ENCODE assay signal across 19 mouse cellular contexts in the genomic region with DNA sequence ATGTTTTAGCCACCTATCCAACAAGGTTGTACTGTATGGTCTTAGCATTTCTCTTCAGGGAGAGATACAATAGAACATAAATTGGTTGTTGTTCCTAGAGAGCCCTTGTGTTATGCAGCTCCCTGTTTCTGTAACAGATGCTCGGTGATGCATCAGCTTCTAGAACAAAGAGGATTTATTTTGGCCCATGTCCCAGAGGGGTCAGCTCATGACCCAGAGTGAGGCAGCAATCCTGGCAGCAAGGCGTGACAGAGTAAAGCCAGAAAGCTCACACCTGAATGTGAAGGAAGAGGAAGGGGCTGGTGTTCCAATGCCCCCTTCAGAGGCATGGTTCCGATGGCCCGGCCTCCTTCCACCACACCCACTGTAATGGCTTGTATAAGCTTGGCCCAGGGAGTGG.
DNase-seq lines count a peak whose midpoint lies in the region; ATAC-seq and TF ChIP-seq lines count a peak whose summit lies in the region.
"Had no signal": no experiment of that assay in that cellular context is flagged by ENCODE, and none has a peak within 500 bp of the region (broad histone marks: within the 10 kb centered on the region; RNA-seq: fewer than 3 reads in every experiment).

No protein-coding gene starts in this region.

- no peak overlapping the region for H3K9ac ChIP-seq in heart, embryonic 16.5 days (ENCODE audit: low read length)
- no peak overlapping the region for H3K9ac ChIP-seq in lung, embryonic 14.5 days
- H3K9ac ChIP-seq in lung, postnatal 0 days (replicated peaks; ENCODE audit: low read depth), result no peak overlapping the region
- H3K9ac ChIP-seq: embryonic facial prominence, embryonic 13.5 days; hindbrain, embryonic 14.5 days; limb, embryonic 15.5 days; midbrain, embryonic 13.5 days; neural tube, embryonic 13.5 days had no signal

- no peak for TF ChIP-seq CTCF in lung, embryonic 14.5 days (IDR thresholded peaks at IDR 0.05; ENCODE audit: low read depth)
- no peak for TF ChIP-seq CTCF in lung, postnatal 0 days (IDR thresholded peaks at IDR 0.05)

- no peak for TF ChIP-seq EP300 in lung, postnatal 0 days (IDR thresholded peaks at IDR 0.05)

- ATAC-seq in heart, embryonic 16.5 days (replicated peaks; ENCODE audit: extremely low read depth, insufficient read depth, low FRiP score), result peak; percentile 37; the same call in 1 of the 2 replicates
- no peak for ATAC-seq in lung, embryonic 14.5 days (ENCODE audit: insufficient read depth)
- no peak for ATAC-seq in lung, postnatal 0 days
- ATAC-seq: forebrain, embryonic 14.5 days; midbrain, embryonic 13.5 days; Patski had no signal

- intact Hi-C loops in heart, postnatal 14 days (cut with DNase I), result no loop called here

- no peaks in the 10 kb centered on the region for H3K36me3 ChIP-seq in heart, embryonic 16.5 days (ENCODE audit: control insufficient read depth, insufficient read depth)
- H3K36me3 ChIP-seq in lung, embryonic 14.5 days (ENCODE audit: insufficient read depth), result no peaks in the 10 kb centered on the region
- H3K36me3 ChIP-seq in lung, postnatal 0 days (ENCODE audit: insufficient read depth, low read length), result no peaks in the 10 kb centered on the region
- H3K36me3 ChIP-seq: embryonic facial prominence, embryonic 13.5 days; limb, embryonic 15.5 days; midbrain, embryonic 13.5 days; neural tube, embryonic 13.5 days had no signal

- H3K4me1 ChIP-seq in heart, embryonic 16.5 days (ENCODE audit: control insufficient read depth, insufficient read depth, low read length), result no peaks in the 10 kb centered on the region
- peaks cover 5% of the 10 kb centered on the region; the same call in 1 of the 2 replicates for H3K4me1 ChIP-seq in lung, embryonic 14.5 days (ENCODE audit: insufficient read depth)
- no peaks in the 10 kb centered on the region for H3K4me1 ChIP-seq in lung, postnatal 0 days (ENCODE audit: insufficient read depth, low read depth, low read length)
- H3K4me1 ChIP-seq: midbrain, embryonic 13.5 days had no signal

- no peak overlapping the region for H3K4me3 ChIP-seq in heart, embryonic 16.5 days (ENCODE audit: low read length)
- H3K4me3 ChIP-seq in lung, embryonic 14.5 days (ENCODE audit: low read depth, low read length), result no peak overlapping the region
- H3K4me3 ChIP-seq in lung, postnatal 0 days (ENCODE audit: low read depth, low read length), result no peak overlapping the region
- H3K4me3 ChIP-seq: embryonic facial prominence, embryonic 13.5 days; heart, adult 2 months; limb, embryonic 15.5 days; midbrain, embryonic 13.5 days; neural tube, embryonic 13.5 days had no signal

- no peak overlapping the region for H3K4me2 ChIP-seq in heart, embryonic 16.5 days (ENCODE audit: low read depth, low read length)
- no peak overlapping the region for H3K4me2 ChIP-seq in lung, embryonic 14.5 days
- H3K4me2 ChIP-seq in lung, postnatal 0 days (replicated peaks; ENCODE audit: low read depth, low read length), result no peak overlapping the region
- H3K4me2 ChIP-seq: embryonic facial prominence, embryonic 13.5 days; hindbrain, embryonic 14.5 days; limb, embryonic 15.5 days; midbrain, embryonic 13.5 days; neural tube, embryonic 13.5 days had no signal

- no peaks in the 10 kb centered on the region for H3K27me3 ChIP-seq in heart, embryonic 16.5 days (ENCODE audit: control insufficient read depth, insufficient read depth, low read length)
- H3K27me3 ChIP-seq in lung, embryonic 14.5 days (ENCODE audit: insufficient read depth, low read length), result no peaks in the 10 kb centered on the region
- H3K27me3 ChIP-seq in lung, postnatal 0 days (replicated peaks; ENCODE audit: insufficient read depth, low read length), result no peaks in the 10 kb centered on the region
- H3K27me3 ChIP-seq: embryonic facial prominence, embryonic 13.5 days; limb, embryonic 15.5 days; midbrain, embryonic 13.5 days; neural tube, embryonic 13.5 days; Patski had no signal

- no peak overlapping the region for H3K27ac ChIP-seq in heart, embryonic 16.5 days (ENCODE audit: low read length)
- no peak overlapping the region; the same call in 1 of the 2 replicates for H3K27ac ChIP-seq in lung, embryonic 14.5 days (ENCODE audit: low read depth)
- no peak overlapping the region for H3K27ac ChIP-seq in lung, postnatal 0 days (ENCODE audit: low read length)
- H3K27ac ChIP-seq: embryonic facial prominence, embryonic 13.5 days; heart, adult 2 months; hindbrain, embryonic 14.5 days; limb, embryonic 15.5 days; midbrain, embryonic 13.5 days; neural tube, embryonic 13.5 days had no signal

- no peaks in the 10 kb centered on the region for H3K9me3 ChIP-seq in heart, embryonic 16.5 days (replicated peaks; ENCODE audit: control insufficient read depth, low read length)
- no peaks in the 10 kb centered on the region for H3K9me3 ChIP-seq in lung, embryonic 14.5 days (ENCODE audit: low read depth, low read length)
- H3K9me3 ChIP-seq in lung, postnatal 0 days (ENCODE audit: low read length), result no peaks in the 10 kb centered on the region
- H3K9me3 ChIP-seq: embryonic facial prominence, embryonic 13.5 days; limb, embryonic 15.5 days; midbrain, embryonic 13.5 days; neural tube, embryonic 13.5 days had no signal

- WGBS in heart, embryonic 16.5 days, result 63% methylated on average over 4 of the region's 4 CpGs
- 59% methylated on average over 4 of the region's 4 CpGs for WGBS in lung, embryonic 14.5 days
- WGBS in lung, postnatal 0 days, result 58% methylated on average over 4 of the region's 4 CpGs

- no peak for DNase-seq in heart, postnatal 14 days
- DNase-seq in lung, embryonic 14.5 days, result peak; percentile 66
- DNase-seq in lung, postnatal 0 days (ENCODE audit: low spot score), result no peak
- peak; percentile 57 for DNase-seq in adrenal gland, postnatal 14 days
- peak; percentile 39 to 63 for DNase-seq in kidney, postnatal 36 days
- no peak for DNase-seq in urinary bladder, postnatal 25 days (ENCODE audit: low spot score)
- no peak for DNase-seq in layer of hippocampus, adult 8-10 months (ENCODE audit: low spot score in 2 of 2)
- DNase-seq: cerebellum, adult 11 months; gastrocnemius, postnatal 10 days; heart, adult 2 months; thymus, postnatal 4 days had no signal

Comparison
In these comparisons a context has a peak if more than half of its experiments do, and no peak if none do; other contexts are left out.
1. DNase-seq: peak in lung, embryonic 14.5 days (single experiment), adrenal gland, postnatal 14 days (single experiment) and kidney, postnatal 36 days (2 of 2); none in heart, postnatal 14 days (0 of 2), lung, postnatal 0 days (single experiment), urinary bladder, postnatal 25 days (single experiment) and layer of hippocampus, adult 8-10 months (0 of 2).